Mouse (Mus musculus) C2C12 (cell line): ENCODE measurements at regions not wholly inside any gene's neighbourhood (a gene's known extent, or its start where the extent isn't known, plus 50 kb on each side); places are given as distances from the start of the nearest gene placed in this dataset.
A peak's percentile ranks its signal among the peaks of the same experiment; 100 is the strongest.

ENCODE experiments used
- H3K27me3 ChIP-seq: one replicate; pipeline ENCODE4 v1.6.1; 2011; ENCODE audit not compliant: control insufficient read depth, insufficient read depth, insufficient read length
- H3K36me3 ChIP-seq: one replicate; pipeline ENCODE4 v1.6.1; 2011; ENCODE audit not compliant: control insufficient read depth, insufficient read depth
- H3K4me3 ChIP-seq: one replicate; pipeline ENCODE4 v1.5.1; 2011; ENCODE audit warnings: mild to moderate bottlenecking, control low read depth; ENCODE audit not compliant: poor library complexity, insufficient read depth, severe bottlenecking
- H3K79me2 ChIP-seq: one replicate; pipeline ENCODE4 v1.6.1; 2011; ENCODE audit not compliant: control insufficient read depth, insufficient read depth
- H3K79me3 ChIP-seq: one replicate; pipeline ENCODE4 v1.6.1; 2011; ENCODE audit warnings: low read depth, control low read depth
- H3ac ChIP-seq: one replicate; pipeline ENCODE3; 2011; ENCODE audit warnings: low read depth; ENCODE audit not compliant: control insufficient read depth, insufficient read length
- CEBPB ChIP-seq: IDR thresholded peaks from one replicate; pipeline ENCODE4 v1.6.1; 2011; ENCODE audit warnings: low read depth, mild to moderate bottlenecking, control low read depth, moderate library complexity
- CTCF ChIP-seq: IDR thresholded peaks from one replicate; pipeline ENCODE4 v1.5.1; 2011; ENCODE audit not compliant: control insufficient read depth, insufficient read depth, insufficient read length
- FOSL1 ChIP-seq: IDR thresholded peaks from one replicate; pipeline ENCODE4 v1.8.0; 2011; ENCODE audit warnings: mild to moderate bottlenecking, low read length; ENCODE audit not compliant: poor library complexity, insufficient read depth, severe bottlenecking
- MAX ChIP-seq: IDR thresholded peaks from one replicate; pipeline ENCODE4 v1.6.1; 2011; ENCODE audit warnings: mild to moderate bottlenecking, control low read depth
- MYOD1 ChIP-seq: IDR thresholded peaks from one replicate; pipeline ENCODE4 v1.6.1; 2011; ENCODE audit warnings: low read depth; ENCODE audit not compliant: control insufficient read depth, insufficient read length
- MYOG ChIP-seq: IDR thresholded peaks from one replicate; pipeline ENCODE4 v1.6.1; 2011; ENCODE audit not compliant: control insufficient read depth, insufficient read length; ENCODE audit errors: extremely low read depth
- USF1 ChIP-seq: IDR thresholded peaks from one replicate; pipeline ENCODE4 v1.6.1; 2011; ENCODE audit warnings: low read depth, mild to moderate bottlenecking, control low read depth, moderate library complexity

DNA sequence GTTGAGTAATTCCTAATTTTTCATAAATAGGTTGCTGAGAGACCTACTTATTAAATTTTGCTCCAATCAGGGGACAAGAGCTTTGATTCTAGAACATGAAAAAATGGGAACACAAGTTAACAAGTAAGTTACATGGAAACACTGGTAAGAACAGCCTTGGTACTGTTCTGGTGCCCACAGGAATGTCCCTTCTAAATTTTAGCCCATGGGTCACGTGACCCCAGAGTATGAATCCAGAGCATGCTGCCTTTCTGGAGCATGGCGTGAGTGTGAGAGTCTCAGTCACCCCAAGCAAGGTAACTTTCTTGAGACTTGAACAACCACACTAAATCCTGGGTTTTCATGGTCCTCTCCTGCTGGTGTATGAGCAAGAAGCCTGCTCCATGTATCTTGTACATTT is 263.7 kb upstream of the Actbl2 start:
- H3K36me3 ChIP-seq, result no peaks in the 10 kb centered on the region

DNA sequence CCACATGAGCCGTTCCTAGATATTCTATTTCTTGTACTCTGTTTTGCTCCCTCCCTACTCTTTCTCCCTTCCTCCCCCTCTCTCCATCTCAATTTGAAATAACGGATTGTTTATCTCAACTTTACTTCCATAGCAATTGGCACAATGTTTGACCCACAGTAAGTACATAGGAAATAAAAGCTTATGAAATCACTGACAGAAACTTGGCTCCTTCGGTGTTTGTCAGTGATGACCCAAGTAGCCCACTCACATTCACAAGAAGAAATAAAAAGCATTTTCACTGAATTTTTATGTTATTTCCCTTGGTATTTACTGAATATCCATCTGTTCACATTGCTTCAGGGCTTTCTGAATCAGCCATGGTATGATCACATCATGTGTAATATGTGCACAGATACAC is 260.2 kb upstream of the Actbl2 start:
- Histone ChIP-seq H3K27me3 (no peaks in the 10 kb centered on the region), H3K79me3 (no peaks in the 10 kb centered on the region), H3ac (no peak overlapping the region), H3K36me3 (no peaks in the 10 kb centered on the region), H3K79me2 (no peaks in the 10 kb centered on the region), H3K4me3 (no peak overlapping the region)
- TF ChIP-seq CEBPB (no peak), FOSL1 (no peak), MAX (no peak), CTCF (no peak), MYOG (no peak), USF1 (no peak), MYOD1 (no peak)

More for the DNA sequence above, 263.7 kb upstream of the Actbl2 start:
- Histone ChIP-seq H3K4me3 (no peak overlapping the region), H3ac (no peak overlapping the region), H3K27me3 (no peaks in the 10 kb centered on the region), H3K79me2 (no peaks in the 10 kb centered on the region), H3K79me3 (no peaks in the 10 kb centered on the region)
- TF ChIP-seq MAX (no peak), CTCF (no peak), CEBPB (no peak), MYOD1 (no peak), FOSL1 (no peak), MYOG (no peak), USF1 (peak; percentile 86)

DNA sequence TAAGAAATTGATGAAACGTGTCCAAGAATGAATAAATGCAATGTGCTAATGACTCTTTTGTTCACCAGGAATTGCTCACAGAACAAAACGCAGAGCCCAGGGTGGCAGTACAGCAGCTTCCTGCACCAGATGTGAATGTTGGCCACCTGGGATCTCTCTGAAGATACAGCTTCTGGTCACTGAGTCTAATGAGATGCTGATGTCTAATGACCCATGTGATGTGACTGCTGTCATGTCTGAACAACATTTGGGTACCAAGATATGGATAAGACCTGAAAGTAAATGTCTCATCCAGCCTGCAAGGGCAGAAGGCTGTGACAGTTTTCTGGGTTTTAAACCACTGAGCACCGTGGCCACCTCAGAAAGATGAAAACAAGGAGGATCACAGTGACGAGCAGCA is 252.1 kb upstream of the Actbl2 start:
- Histone ChIP-seq H3ac (no peak overlapping the region), H3K79me2 (no peaks in the 10 kb centered on the region), H3K4me3 (no peak overlapping the region), H3K36me3 (no peaks in the 10 kb centered on the region), H3K79me3 (no peaks in the 10 kb centered on the region), H3K27me3 (no peaks in the 10 kb centered on the region)
- TF ChIP-seq CEBPB (no peak), MAX (no peak), CTCF (no peak), USF1 (no peak)

DNA sequence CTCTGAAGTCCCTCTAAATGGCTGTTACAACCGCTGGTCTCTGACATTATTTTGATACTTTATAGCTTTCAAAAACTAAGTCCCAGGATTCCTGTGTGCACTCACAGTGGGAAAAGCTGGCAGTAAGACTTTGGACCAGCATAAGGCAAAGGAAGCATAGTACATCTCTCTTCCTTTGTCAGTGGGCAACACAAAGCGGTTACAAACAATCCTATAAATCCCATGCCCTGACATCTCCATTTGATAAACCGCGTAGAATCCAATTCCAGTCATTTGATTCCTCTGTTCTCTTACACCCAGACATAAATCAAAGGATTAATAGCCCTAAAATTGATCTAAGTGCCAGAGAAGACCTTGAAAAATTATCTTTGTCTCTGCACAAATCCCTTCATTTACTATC is 240.7 kb upstream of the Actbl2 start:
- no peaks in the 10 kb centered on the region for H3K36me3 ChIP-seq
- H3ac ChIP-seq, result no peak overlapping the region
- no peaks in the 10 kb centered on the region for H3K79me3 ChIP-seq
- no peaks in the 10 kb centered on the region for H3K27me3 ChIP-seq
- H3K4me3 ChIP-seq, result no peak overlapping the region
- TF ChIP-seq USF1, result no peak
- no peak for TF ChIP-seq FOSL1
- no peak for TF ChIP-seq CTCF
- no peak for TF ChIP-seq MAX
- TF ChIP-seq CEBPB, result no peak
- TF ChIP-seq MYOG, result no peak
- no peak for TF ChIP-seq MYOD1
- H3K79me2 ChIP-seq, result no peaks in the 10 kb centered on the region

DNA sequence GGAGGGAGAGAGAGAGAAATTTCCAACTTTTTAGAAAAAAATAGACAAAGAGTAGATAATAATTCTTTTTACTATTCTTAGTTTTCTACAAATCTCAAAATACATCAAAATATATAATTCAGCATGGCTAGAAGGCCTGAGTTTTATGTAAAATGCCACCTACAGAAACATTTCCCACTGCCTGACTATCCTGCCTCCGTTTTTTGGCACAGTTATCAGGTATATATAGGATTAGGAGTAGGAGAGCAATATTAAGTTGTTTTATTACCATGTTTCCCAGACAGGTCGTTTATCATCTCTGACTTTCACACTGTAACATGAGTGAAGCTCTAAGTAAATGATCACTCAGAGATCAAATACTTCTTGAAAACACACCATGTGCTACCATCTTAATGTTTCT is 224.7 kb upstream of the Actbl2 start:
- Histone ChIP-seq H3K36me3 (no peaks in the 10 kb centered on the region), H3K27me3 (no peaks in the 10 kb centered on the region), H3ac (no peak overlapping the region), H3K4me3 (no peak overlapping the region), H3K79me2 (no peaks in the 10 kb centered on the region), H3K79me3 (no peaks in the 10 kb centered on the region)
- TF ChIP-seq CEBPB, result no peak
- TF ChIP-seq CTCF, result no peak
- TF ChIP-seq MYOD1, result no peak
- no peak for TF ChIP-seq USF1
- no peak for TF ChIP-seq MYOG
- no peak for TF ChIP-seq MAX

DNA sequence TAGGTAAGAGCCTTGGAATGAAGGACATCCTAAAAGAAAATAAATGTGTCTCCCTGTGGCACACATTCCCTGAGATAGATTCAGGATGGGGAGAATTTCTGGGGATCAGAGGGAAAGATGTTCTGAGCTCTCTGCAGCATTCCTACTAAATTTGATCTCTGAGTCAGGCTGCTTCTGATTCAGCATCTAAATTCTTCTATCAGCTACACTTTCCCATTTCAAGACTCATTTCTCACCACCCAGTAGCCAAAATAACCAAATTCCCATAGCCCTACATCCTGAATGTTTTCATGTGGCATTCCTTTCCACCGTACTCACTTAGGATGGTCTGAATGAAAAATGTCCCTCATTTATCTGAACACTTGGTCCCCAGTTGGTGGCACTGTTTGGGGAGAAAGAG is 223.2 kb upstream of the Actbl2 start:
- no peaks in the 10 kb centered on the region for H3K79me3 ChIP-seq
- H3K79me2 ChIP-seq, result no peaks in the 10 kb centered on the region

DNA sequence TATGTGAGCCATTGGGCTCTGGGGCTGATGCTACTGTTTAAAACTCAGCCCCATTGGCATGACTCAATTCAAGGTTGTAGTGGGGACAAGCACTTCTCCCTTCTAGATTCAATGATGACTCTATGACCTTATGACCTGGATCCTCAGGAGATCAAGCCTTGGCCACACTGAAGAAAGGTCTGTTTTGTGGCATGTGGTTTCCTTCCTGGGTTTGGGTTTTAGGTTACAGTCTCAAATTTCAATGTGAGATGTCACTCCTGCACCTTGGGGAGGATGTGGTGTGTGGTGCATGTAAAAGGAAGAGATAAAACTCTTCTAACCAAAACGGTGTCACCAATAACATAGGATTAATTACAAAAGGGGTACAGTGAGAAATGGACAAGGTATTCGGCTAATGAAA is 211.2 kb upstream of the Actbl2 start:
- no peak for TF ChIP-seq MAX
- TF ChIP-seq MYOD1, result no peak
- TF ChIP-seq CTCF, result no peak
- Histone ChIP-seq H3ac (no peak overlapping the region), H3K79me3 (no peaks in the 10 kb centered on the region), H3K4me3 (no peak overlapping the region), H3K79me2 (no peaks in the 10 kb centered on the region), H3K36me3 (no peaks in the 10 kb centered on the region), H3K27me3 (no peaks in the 10 kb centered on the region)

More for the DNA sequence above, 223.2 kb upstream of the Actbl2 start:
- TF ChIP-seq MAX, result no peak
- no peak for TF ChIP-seq CEBPB
- TF ChIP-seq FOSL1, result no peak
- no peaks in the 10 kb centered on the region for H3K36me3 ChIP-seq
- H3ac ChIP-seq, result no peak overlapping the region
- no peaks in the 10 kb centered on the region for H3K27me3 ChIP-seq
- H3K4me3 ChIP-seq, result no peak overlapping the region
